Mouse (Mus musculus) kidney, adult 2 months (tissue): ENCODE data around the gene Cops2.

Source experiments
- CTCF ChIP-seq: fragments of 200-500 bp; conservative IDR thresholded peaks from 2 replicates; pipeline ENCODE4 v1.5.1; 2011; ENCODE audit warnings: low read depth, mild to moderate bottlenecking, control low read depth, low read length, moderate library complexity, mixed read lengths; ENCODE audit not compliant: insufficient read depth, insufficient read length
- POLR2A ChIP-seq: fragments of 200-500 bp; IDR thresholded peaks from one replicate; pipeline ENCODE4 v1.6.1; 2011; ENCODE audit warnings: low read depth, low read length, control low read depth

DNA sequence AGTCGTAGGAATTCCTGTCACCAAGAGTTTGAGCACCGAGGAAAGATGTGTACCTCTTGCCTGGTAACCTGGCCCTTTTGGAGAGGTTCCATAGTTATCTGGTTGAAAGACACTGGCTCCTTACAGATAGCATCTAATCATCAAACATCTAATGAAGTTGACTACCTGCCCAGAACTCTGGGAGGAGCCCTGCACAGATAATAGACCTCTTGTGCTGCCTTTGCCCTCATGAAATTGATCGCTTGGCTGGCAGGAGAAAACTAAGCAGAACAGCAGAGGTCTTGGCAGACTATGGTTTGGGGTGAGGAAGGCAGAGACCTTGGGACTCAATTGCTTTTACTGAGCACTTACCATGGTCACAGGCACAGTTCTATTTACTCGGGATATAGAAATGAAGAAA lies 38.5 kb downstream of the Cops2 start:
- TF ChIP-seq POLR2A: no peak
- no peak for TF ChIP-seq CTCF
